Mouse (Mus musculus) forebrain, embryonic 14.5 days (tissue): ENCODE data around the gene Zfp987. TPM values are rescaled to one million over a fixed set of nuclear protein-coding genes. Genes with fewer than 3 reads are reported as not detected.
"Not testable (repeated sequence)": the region's sequence is repeated elsewhere in the genome, so short reads cannot be mapped to it uniquely, and the experiment has no call there.

Source experiments
- ATAC-seq: fragments of 200-750 bp; cut with Nextera tagmentation; 2 replicates; pipeline ENCODE4 v1.8.0; 2017; ENCODE audit warnings: mild to moderate bottlenecking, moderate library complexity
- DNase-seq: peaks from one replicate; pipeline ENCODE4 v3.0.0-alpha.2; 2015; ENCODE audit warnings: low spot score
- H3K27ac ChIP-seq: fragments of 300-500 bp; sonication (generic); 2 replicates; pipeline ENCODE4 v1.5.1; 2014; ENCODE audit warnings: low read depth, mild to moderate bottlenecking, control low read depth, low read length, moderate library complexity
- H3K27me3 ChIP-seq: fragments of 300-500 bp; sonication (generic); replicated peaks from 2 replicates; pipeline ENCODE4 v1.6.1; 2014; ENCODE audit warnings: low read length, control low read depth, mixed read lengths; ENCODE audit not compliant: control insufficient read depth, insufficient read depth
- H3K36me3 ChIP-seq: fragments of 300-500 bp; sonication (generic); 2 replicates; pipeline ENCODE4 v1.6.1; 2014; ENCODE audit warnings: low read length, control low read depth; ENCODE audit not compliant: control insufficient read depth, insufficient read depth
- H3K4me1 ChIP-seq: fragments of 300-500 bp; sonication (generic); 2 replicates; pipeline ENCODE4 v1.6.1; 2014; ENCODE audit warnings: antibody characterized with exemption, low read length, control low read depth; ENCODE audit not compliant: control insufficient read depth, insufficient read depth
- H3K4me2 ChIP-seq: fragments of 300-500 bp; sonication (generic); 2 replicates; pipeline ENCODE4 v1.6.1; 2014; ENCODE audit warnings: mild to moderate bottlenecking, control low read depth, low read length
- H3K4me3 ChIP-seq: fragments of 300-500 bp; sonication (generic); 2 replicates; pipeline ENCODE4 v1.5.1; 2014; ENCODE audit warnings: low read depth, low read length, control low read depth
- H3K9ac ChIP-seq: fragments of 300-500 bp; sonication (generic); 2 replicates; pipeline ENCODE4 v1.6.1; 2014; ENCODE audit warnings: mild to moderate bottlenecking, low read length, control low read depth, moderate library complexity
- H3K9me3 ChIP-seq: fragments of 300-500 bp; sonication (generic); replicated peaks from 2 replicates; pipeline ENCODE4 v1.6.1; 2016; ENCODE audit warnings: low read length, control low read depth, mixed read lengths; ENCODE audit not compliant: control insufficient read depth
- WGBS: fragments of 180-500 bp; shearing (Covaris S2); extraction: QIAGEN DNeasy Blood & Tissue Kit; methylation state at CpG from one replicate; pipeline ENCODE4 v1.1.7; 2014; 5-methylcytosine and 5-hydroxymethylcytosine counted together
- polyA plus RNA-seq: library from polyadenylated mRNA; unstranded; fragments of >200 nt; fragmentation: Nextera tagmentation; extraction: Ambion mirVana; gene quantifications from 2 replicates; pipeline ENCODE4 v1.2.1, GENCODE M21; 2014

Zfp987 gene
- polyA plus RNA-seq, 1 experiment from 2014 or later, result not detected

- 83% methylated on average over 6 of the region's 6 CpGs for WGBS
- H3K27me3 ChIP-seq, H3K36me3 ChIP-seq, H3K4me3 ChIP-seq, H3K9ac ChIP-seq, H3K4me2 ChIP-seq, ATAC-seq, H3K4me1 ChIP-seq, DNase-seq, H3K27ac ChIP-seq: not testable (repeated sequence)
- H3K9me3 ChIP-seq, result peaks cover 20% of the 10 kb centered on the region
These were observed 34.1 kb upstream of the Zfp987 start for GRCm38 (mm10) chr4:146063001-146063400.

GRCm38 (mm10) chr4:146063621-146064020, 33.5 kb upstream of the Zfp987 start:
- not testable (repeated sequence) for H3K4me2 ChIP-seq, H3K4me3 ChIP-seq, H3K27ac ChIP-seq, H3K9ac ChIP-seq, DNase-seq, H3K27me3 ChIP-seq, H3K36me3 ChIP-seq, H3K4me1 ChIP-seq, ATAC-seq
- WGBS, result 87% methylated on average over 15 of the region's 15 CpGs
- H3K9me3 ChIP-seq, result peaks cover 20% of the 10 kb centered on the region

- not testable (repeated sequence) for ATAC-seq, H3K4me3 ChIP-seq, H3K4me1 ChIP-seq, H3K4me2 ChIP-seq, H3K36me3 ChIP-seq, H3K27me3 ChIP-seq, H3K9ac ChIP-seq, DNase-seq, H3K27ac ChIP-seq
- whole genome bisulfite sequencing, result 74% methylated on average over 4 of the region's 5 CpGs
- peaks cover 13% of the 10 kb centered on the region for H3K9me3 ChIP-seq
These were observed 32.3 kb upstream of the Zfp987 start for GRCm38 (mm10) chr4:146064807-146065206.

GRCm38 (mm10) chr4:146066932-146067580, 30.0 kb upstream of the Zfp987 start:
- H3K4me3 ChIP-seq, DNase-seq: not testable (repeated sequence)
- 52% methylated on average over 43 of the region's 45 CpGs for WGBS

GRCm38 (mm10) chr4:146067594-146067993, 29.5 kb upstream of the Zfp987 start:
- not testable (repeated sequence) for H3K27me3 ChIP-seq, H3K36me3 ChIP-seq, H3K27ac ChIP-seq, H3K4me2 ChIP-seq, H3K4me3 ChIP-seq, DNase-seq, H3K4me1 ChIP-seq, H3K9ac ChIP-seq, ATAC-seq
- WGBS, result 35% methylated on average over 55 of the region's 55 CpGs
- peaks cover 13% of the 10 kb centered on the region for H3K9me3 ChIP-seq

More at GRCm38 (mm10) chr4:146066932-146067580, 30.0 kb upstream of the Zfp987 start:
- not testable (repeated sequence) for H3K27me3 ChIP-seq, H3K4me2 ChIP-seq, H3K4me1 ChIP-seq, H3K27ac ChIP-seq, H3K36me3 ChIP-seq, H3K9ac ChIP-seq, ATAC-seq
- peaks cover 13% of the 10 kb centered on the region for H3K9me3 ChIP-seq

- DNase-seq, ATAC-seq, H3K27ac ChIP-seq, H3K27me3 ChIP-seq, H3K9me3 ChIP-seq, H3K9ac ChIP-seq, H3K4me2 ChIP-seq, H3K4me3 ChIP-seq, H3K36me3 ChIP-seq, H3K4me1 ChIP-seq: not testable (repeated sequence)
- WGBS, result 84% methylated on average over 5 of the region's 7 CpGs
These were observed 23.8 kb upstream of the Zfp987 start for GRCm38 (mm10) chr4:146073264-146073663.

- H3K9ac ChIP-seq, H3K27ac ChIP-seq, ATAC-seq, H3K4me1 ChIP-seq, H3K4me2 ChIP-seq, H3K4me3 ChIP-seq, H3K27me3 ChIP-seq, H3K9me3 ChIP-seq, DNase-seq, H3K36me3 ChIP-seq: not testable (repeated sequence)
- 45% methylated on average over 3 of the region's 3 CpGs for WGBS
These were observed 4.3 kb downstream of the Zfp987 start for GRCm38 (mm10) chr4:146101448-146101847.

GRCm38 (mm10) chr4:146156524-146156923, 59.4 kb downstream of the Zfp987 start, which contains the start of gene Zfp600:
TSS of gene Zfp600 (plus strand) at chr4:146156824.
- not testable (repeated sequence) for H3K4me1 ChIP-seq, H3K4me3 ChIP-seq, ATAC-seq, H3K9ac ChIP-seq, DNase-seq, H3K36me3 ChIP-seq, H3K27ac ChIP-seq, H3K27me3 ChIP-seq, H3K9me3 ChIP-seq, H3K4me2 ChIP-seq
- no CpG with 5 or more reads among the region's 6 CpGs for WGBS

- not testable (repeated sequence) for H3K9me3 ChIP-seq, H3K4me2 ChIP-seq, H3K36me3 ChIP-seq, H3K9ac ChIP-seq, H3K4me3 ChIP-seq, ATAC-seq, H3K27me3 ChIP-seq, H3K4me1 ChIP-seq, H3K27ac ChIP-seq, DNase-seq
- WGBS, result 89% methylated on average over 2 of the region's 4 CpGs
These were observed 65.8 kb downstream of the Zfp987 start for GRCm38 (mm10) chr4:146162893-146163292.
